Mouse (Mus musculus) C2C12 (cell line): Measurements from ENCODE around the gene Gm21988. TPM values are rescaled to one million over a fixed set of nuclear protein-coding genes. Genes with fewer than 3 reads are reported as not detected.

Experiments used
- H3K27me3 ChIP-seq: one replicate; pipeline ENCODE4 v1.6.1; 2011; ENCODE audit not compliant: control insufficient read depth, insufficient read depth, insufficient read length
- H3K36me3 ChIP-seq: one replicate; pipeline ENCODE4 v1.6.1; 2011; ENCODE audit not compliant: control insufficient read depth, insufficient read depth
- H3K4me3 ChIP-seq: one replicate; pipeline ENCODE4 v1.5.1; 2011; ENCODE audit warnings: mild to moderate bottlenecking, control low read depth; ENCODE audit not compliant: poor library complexity, insufficient read depth, severe bottlenecking
- H3K79me2 ChIP-seq: one replicate; pipeline ENCODE4 v1.6.1; 2011; ENCODE audit not compliant: control insufficient read depth, insufficient read depth
- H3K79me3 ChIP-seq: one replicate; pipeline ENCODE4 v1.6.1; 2011; ENCODE audit warnings: low read depth, control low read depth
- H3ac ChIP-seq: one replicate; pipeline ENCODE3; 2011; ENCODE audit warnings: low read depth; ENCODE audit not compliant: control insufficient read depth, insufficient read length
- CEBPB ChIP-seq: IDR thresholded peaks from one replicate; pipeline ENCODE4 v1.6.1; 2011; ENCODE audit warnings: low read depth, mild to moderate bottlenecking, control low read depth, moderate library complexity
- CTCF ChIP-seq: IDR thresholded peaks from one replicate; pipeline ENCODE4 v1.5.1; 2011; ENCODE audit not compliant: control insufficient read depth, insufficient read depth, insufficient read length
- FOSL1 ChIP-seq: IDR thresholded peaks from one replicate; pipeline ENCODE4 v1.8.0; 2011; ENCODE audit warnings: mild to moderate bottlenecking, low read length; ENCODE audit not compliant: poor library complexity, insufficient read depth, severe bottlenecking
- MAX ChIP-seq: IDR thresholded peaks from one replicate; pipeline ENCODE4 v1.6.1; 2011; ENCODE audit warnings: mild to moderate bottlenecking, control low read depth
- MYOD1 ChIP-seq: IDR thresholded peaks from one replicate; pipeline ENCODE4 v1.6.1; 2011; ENCODE audit warnings: low read depth; ENCODE audit not compliant: control insufficient read depth, insufficient read length
- MYOG ChIP-seq: IDR thresholded peaks from one replicate; pipeline ENCODE4 v1.6.1; 2011; ENCODE audit not compliant: control insufficient read depth, insufficient read length; ENCODE audit errors: extremely low read depth
- USF1 ChIP-seq: IDR thresholded peaks from one replicate; pipeline ENCODE4 v1.6.1; 2011; ENCODE audit warnings: low read depth, mild to moderate bottlenecking, control low read depth, moderate library complexity
- polyA plus RNA-seq: library from polyadenylated mRNA; unstranded; fragments of >200 nt; fragmentation: generic; extraction: Trizol; gene quantifications from one replicate; pipeline ENCODE4 v1.2.1, GENCODE M21; 2012; ENCODE audit warnings: missing spikeins

Gene Gm21988
- polyA plus RNA-seq, 1 experiment: 10.8 TPM

GRCm38 (mm10) chr11:70212423-70212822, 27.2 kb downstream of the Gm21988 start, which contains the start of gene Slc16a11:
Slc16a11 (plus strand) TSS chr11:70212752.
- Histone ChIP-seq H3K79me3 (peaks cover 15% of the 10 kb centered on the region), H3K27me3 (no peaks in the 10 kb centered on the region), H3K4me3 (peak within 1 kb of the TSS; percentile 59), H3K36me3 (peaks cover 17% of the 10 kb centered on the region), H3K79me2 (peaks cover 42% of the 10 kb centered on the region), H3ac (peak within 1 kb of the TSS; percentile 36)
- TF ChIP-seq MYOG (no peak), FOSL1 (no peak), CTCF (no peak), MYOD1 (no peak), USF1 (no peak), CEBPB (no peak), MAX (no peak)

- peaks cover 12% of the 10 kb centered on the region for H3K36me3 ChIP-seq
- H3K27me3 ChIP-seq: no peaks in the 10 kb centered on the region
- TF ChIP-seq MYOG: no peak
- TF ChIP-seq CEBPB: no peak
- no peak for TF ChIP-seq CTCF
- no peak for TF ChIP-seq FOSL1
- TF ChIP-seq USF1: no peak
- no peak for TF ChIP-seq MYOD1
- H3K79me3 ChIP-seq: peaks cover 14% of the 10 kb centered on the region
- H3ac ChIP-seq: no peak overlapping the region
- H3K4me3 ChIP-seq: no peak overlapping the region
- H3K79me2 ChIP-seq: peaks cover 38% of the 10 kb centered on the region
Observed at GRCm38 (mm10) chr11:70211972-70212371, 27.7 kb downstream of the Gm21988 start.

- TF ChIP-seq MAX (peak; percentile 45), CTCF (no peak)
- peaks cover 4% of the 10 kb centered on the region for H3K79me3 ChIP-seq
- no peak overlapping the region for H3ac ChIP-seq
- no peaks in the 10 kb centered on the region for H3K27me3 ChIP-seq
- no peaks in the 10 kb centered on the region for H3K36me3 ChIP-seq
- no peak overlapping the region for H3K4me3 ChIP-seq
- peaks cover 25% of the 10 kb centered on the region for H3K79me2 ChIP-seq
Observed at GRCm38 (mm10) chr11:70210681-70211080, 28.9 kb downstream of the Gm21988 start.

- H3K36me3 ChIP-seq: no peaks in the 10 kb centered on the region
Observed at GRCm38 (mm10) chr11:70208778-70209388, 30.7 kb downstream of the Gm21988 start.

GRCm38 (mm10) chr11:70207283-70207682, 32.3 kb downstream of the Gm21988 start:
- Histone ChIP-seq H3K36me3 (no peaks in the 10 kb centered on the region), H3ac (no peak overlapping the region), H3K79me3 (no peaks in the 10 kb centered on the region), H3K79me2 (no peaks in the 10 kb centered on the region), H3K4me3 (no peak overlapping the region), H3K27me3 (no peaks in the 10 kb centered on the region)
- no peak for TF ChIP-seq MYOD1
- no peak for TF ChIP-seq USF1
- TF ChIP-seq CEBPB: no peak
- no peak for TF ChIP-seq FOSL1
- no peak for TF ChIP-seq CTCF
- TF ChIP-seq MAX: no peak
- no peak for TF ChIP-seq MYOG

More at GRCm38 (mm10) chr11:70208778-70209388, 30.7 kb downstream of the Gm21988 start:
- Histone ChIP-seq H3K4me3 (no peak overlapping the region), H3K79me2 (peaks cover 7% of the 10 kb centered on the region), H3K79me3 (no peaks in the 10 kb centered on the region), H3K27me3 (no peaks in the 10 kb centered on the region), H3ac (no peak overlapping the region)
- TF ChIP-seq MYOG (no peak), CEBPB (no peak), USF1 (no peak), CTCF (no peak), MAX (no peak), MYOD1 (no peak), FOSL1 (no peak)

GRCm38 (mm10) chr11:70206801-70207200, 32.8 kb downstream of the Gm21988 start:
- TF ChIP-seq MYOD1 (no peak), FOSL1 (no peak), CEBPB (no peak), USF1 (no peak), MYOG (no peak), CTCF (no peak), MAX (no peak)
- Histone ChIP-seq H3K4me3 (no peak overlapping the region), H3ac (no peak overlapping the region), H3K79me2 (no peaks in the 10 kb centered on the region), H3K36me3 (no peaks in the 10 kb centered on the region), H3K27me3 (no peaks in the 10 kb centered on the region), H3K79me3 (no peaks in the 10 kb centered on the region)
